Mouse (Mus musculus): ENCODE results near the gene Tnnc2. TPM values are rescaled to one million over a fixed set of nuclear protein-coding genes. Genes with fewer than 3 reads are reported as not detected.

Tnnc2 gene
- polyA plus RNA-seq, 1 experiment from 2014 or later, result 1.7 TPM

GRCm38 (mm10) chr2:164752454-164752853, 27.3 kb downstream of the Tnnc2 start:
- Histone ChIP-seq H3K4me2 (ENCODE audit: low read length) (no peak overlapping the region), H3K9ac (ENCODE audit: low read length) (no peak overlapping the region), H3K4me3 (ENCODE audit: control insufficient read depth in 1 of 2, insufficient read depth in 1 of 2, low read depth in 1 of 2, low read length in 2 of 2) (no peak overlapping the region), H3K27ac (replicated peaks in 1 of 2; ENCODE audit: control insufficient read depth in 1 of 2, insufficient read depth in 1 of 2, low read depth in 2 of 2, low read length in 2 of 2) (no peak overlapping the region), H3K27me3 (ENCODE audit: control insufficient read depth, insufficient read depth, low read length) (no peaks in the 10 kb centered on the region), H3K36me3 (ENCODE audit: control insufficient read depth, insufficient read depth, low read length) (peaks cover 97% of the 10 kb centered on the region), H3K4me1 (ENCODE audit: control insufficient read depth in 2 of 2, insufficient read depth in 2 of 2, low read length in 2 of 2) (peaks cover 9 to 23% of the 10 kb centered on the region in 2 experiments), H3K9me3 (ENCODE audit: control insufficient read depth, low read length) (no peaks in the 10 kb centered on the region)
- 95% methylated on average over 2 of the region's 2 CpGs for WGBS
- no peak for ATAC-seq (ENCODE audit: insufficient number of reproducible peaks, insufficient read depth, low FRiP score, low read depth)

GRCm38 (mm10) chr2:164748991-164749390, 30.8 kb downstream of the Tnnc2 start:
- Histone ChIP-seq H3K4me3 (ENCODE audit: control insufficient read depth in 1 of 2, insufficient read depth in 1 of 2, low read depth in 1 of 2, low read length in 2 of 2) (no peak overlapping the region), H3K4me1 (ENCODE audit: control insufficient read depth in 2 of 2, insufficient read depth in 2 of 2, low read length in 2 of 2) (peaks cover 6 to 16% of the 10 kb centered on the region in 2 experiments), H3K27me3 (ENCODE audit: control insufficient read depth, insufficient read depth, low read length) (no peaks in the 10 kb centered on the region), H3K4me2 (ENCODE audit: low read length) (no peak overlapping the region), H3K9ac (ENCODE audit: low read length) (no peak overlapping the region), H3K27ac (replicated peaks in 1 of 2; ENCODE audit: control insufficient read depth in 1 of 2, insufficient read depth in 1 of 2, low read depth in 2 of 2, low read length in 2 of 2) (no peak overlapping the region), H3K36me3 (ENCODE audit: control insufficient read depth, insufficient read depth, low read length) (peaks cover 66% of the 10 kb centered on the region), H3K9me3 (ENCODE audit: control insufficient read depth, low read length) (no peaks in the 10 kb centered on the region)
- ATAC-seq (ENCODE audit: insufficient number of reproducible peaks, insufficient read depth, low FRiP score, low read depth), result no peak
- whole genome bisulfite sequencing, result 89% methylated on average over 6 of the region's 6 CpGs

GRCm38 (mm10) chr2:164748191-164748590, 31.6 kb downstream of the Tnnc2 start:
- WGBS, result 82% methylated on average over 4 of the region's 4 CpGs

DNA sequence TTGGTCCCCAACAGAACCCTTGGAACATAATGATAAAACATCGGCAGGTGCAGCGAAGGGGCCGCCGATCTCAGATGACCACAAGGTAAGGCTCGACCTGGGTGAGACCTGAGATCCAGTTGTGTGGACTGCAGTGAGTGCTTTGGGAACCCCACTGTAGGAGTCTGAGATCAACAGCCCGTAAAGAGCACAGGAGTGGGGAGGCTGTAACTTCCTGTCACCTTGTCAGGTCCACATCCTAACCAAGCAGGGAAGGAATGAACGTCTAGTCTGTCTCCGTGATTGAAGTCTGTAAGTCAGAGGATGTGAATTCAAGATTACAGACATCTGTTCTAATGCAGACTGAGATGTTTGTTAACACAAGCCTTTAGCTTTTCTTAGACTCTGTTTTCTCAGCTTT, 33.1 kb downstream of the Tnnc2 start:
- H3K4me3 ChIP-seq (ENCODE audit: control insufficient read depth in 1 of 2, insufficient read depth in 1 of 2, low read depth in 1 of 2, low read length in 2 of 2), result peak overlapping the region; percentile 89 to 95
- no peaks in the 10 kb centered on the region for H3K9me3 ChIP-seq (ENCODE audit: control insufficient read depth, low read length)
- H3K4me2 ChIP-seq (ENCODE audit: low read length), result peak overlapping the region; percentile 95
- H3K27ac ChIP-seq (replicated peaks in 1 of 2; ENCODE audit: control insufficient read depth in 1 of 2, insufficient read depth in 1 of 2, low read depth in 2 of 2, low read length in 2 of 2), result peak overlapping the region in 1 of 2 experiments; percentile 75; a peak in 1 of 4 replicates
- no peaks in the 10 kb centered on the region for H3K27me3 ChIP-seq (ENCODE audit: control insufficient read depth, insufficient read depth, low read length)
- peak overlapping the region; percentile 97 for H3K9ac ChIP-seq (ENCODE audit: low read length)
- WGBS, result 34% methylated on average over 8 of the region's 8 CpGs
- peaks cover 4 to 15% of the 10 kb centered on the region in 2 experiments for H3K4me1 ChIP-seq (ENCODE audit: control insufficient read depth in 2 of 2, insufficient read depth in 2 of 2, low read length in 2 of 2)
- H3K36me3 ChIP-seq (ENCODE audit: control insufficient read depth, insufficient read depth, low read length), result peaks cover 43% of the 10 kb centered on the region
- ATAC-seq (ENCODE audit: insufficient number of reproducible peaks, insufficient read depth, low FRiP score, low read depth), result no peak

More at GRCm38 (mm10) chr2:164748191-164748590, 31.6 kb downstream of the Tnnc2 start:
- H3K4me1 ChIP-seq (ENCODE audit: control insufficient read depth in 2 of 2, insufficient read depth in 2 of 2, low read length in 2 of 2), result peaks cover 4 to 15% of the 10 kb centered on the region in 2 experiments
- no peak for ATAC-seq (ENCODE audit: insufficient number of reproducible peaks, insufficient read depth, low FRiP score, low read depth)
- H3K36me3 ChIP-seq (ENCODE audit: control insufficient read depth, insufficient read depth, low read length), result peaks cover 58% of the 10 kb centered on the region
- no peaks in the 10 kb centered on the region for H3K27me3 ChIP-seq (ENCODE audit: control insufficient read depth, insufficient read depth, low read length)
- H3K27ac ChIP-seq (replicated peaks in 1 of 2; ENCODE audit: control insufficient read depth in 1 of 2, insufficient read depth in 1 of 2, low read depth in 2 of 2, low read length in 2 of 2), result no peak overlapping the region
- no peak overlapping the region for H3K9ac ChIP-seq (ENCODE audit: low read length)
- no peaks in the 10 kb centered on the region for H3K9me3 ChIP-seq (ENCODE audit: control insufficient read depth, low read length)
- H3K4me3 ChIP-seq (ENCODE audit: control insufficient read depth in 1 of 2, insufficient read depth in 1 of 2, low read depth in 1 of 2, low read length in 2 of 2), result no peak overlapping the region
- no peak overlapping the region for H3K4me2 ChIP-seq (ENCODE audit: low read length)

DNA sequence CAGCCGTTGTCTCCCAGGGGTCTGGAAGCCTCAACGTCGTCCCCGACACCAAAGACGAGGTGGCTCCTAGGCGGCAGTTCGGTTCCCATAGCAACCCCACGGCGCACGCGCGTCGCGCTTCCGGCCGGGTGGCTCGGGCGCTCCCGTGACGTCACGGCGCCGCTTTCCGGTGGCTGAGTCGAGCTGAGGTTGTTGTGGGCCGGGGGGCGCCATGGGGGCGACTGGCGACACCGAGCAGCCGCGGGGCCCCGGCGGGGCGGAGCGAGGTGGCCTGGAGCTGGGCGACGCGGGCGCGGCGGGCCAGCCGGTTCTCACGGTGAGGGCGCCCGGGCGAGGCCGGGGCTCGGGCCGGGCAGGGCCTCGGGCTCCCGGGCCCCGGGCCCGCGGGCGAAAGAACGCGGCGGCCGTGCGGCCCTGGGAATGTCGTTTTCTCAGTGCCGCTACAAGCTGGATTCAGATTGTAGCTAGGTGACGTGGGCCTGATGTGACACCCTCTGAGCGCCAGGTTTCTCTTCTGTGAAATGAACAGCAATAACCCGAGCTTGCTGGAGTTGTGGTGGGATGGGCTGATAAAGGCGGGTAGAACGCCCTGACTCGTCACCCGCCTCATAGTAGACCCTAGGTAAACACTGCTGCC, 33.8 kb downstream of the Tnnc2 start, which contains the start of the genes Wfdc3 and Dnttip1:
Wfdc3 (minus strand) TSS at position 89 of the 637 bp plus-strand sequence.
Dnttip1 (plus strand) TSS at position 141 of the 637 bp plus-strand sequence.
- peak within 1 kb of the TSS; percentile 97 for H3K9ac ChIP-seq (ENCODE audit: low read length)
- no peaks in the 10 kb centered on the region for H3K27me3 ChIP-seq (ENCODE audit: control insufficient read depth, insufficient read depth, low read length)
- ATAC-seq (ENCODE audit: insufficient number of reproducible peaks, insufficient read depth, low FRiP score, low read depth), result peak; percentile 83
- peak within 1 kb of the TSS; percentile 95 for H3K4me2 ChIP-seq (ENCODE audit: low read length)
- peak within 1 kb of the TSS; percentile 55 to 75; a peak in 3 of 4 replicates for H3K27ac ChIP-seq (replicated peaks in 1 of 2; ENCODE audit: control insufficient read depth in 1 of 2, insufficient read depth in 1 of 2, low read depth in 2 of 2, low read length in 2 of 2)
- H3K4me3 ChIP-seq (ENCODE audit: control insufficient read depth in 1 of 2, insufficient read depth in 1 of 2, low read depth in 1 of 2, low read length in 2 of 2), result peak within 1 kb of the TSS; percentile 89 to 95
- peaks cover 4 to 15% of the 10 kb centered on the region in 2 experiments for H3K4me1 ChIP-seq (ENCODE audit: control insufficient read depth in 2 of 2, insufficient read depth in 2 of 2, low read length in 2 of 2)
- under 1% methylated on average over 70 of the region's 70 CpGs for WGBS
- peaks cover 38% of the 10 kb centered on the region for H3K36me3 ChIP-seq (ENCODE audit: control insufficient read depth, insufficient read depth, low read length)
- no peaks in the 10 kb centered on the region for H3K9me3 ChIP-seq (ENCODE audit: control insufficient read depth, low read length)

DNA sequence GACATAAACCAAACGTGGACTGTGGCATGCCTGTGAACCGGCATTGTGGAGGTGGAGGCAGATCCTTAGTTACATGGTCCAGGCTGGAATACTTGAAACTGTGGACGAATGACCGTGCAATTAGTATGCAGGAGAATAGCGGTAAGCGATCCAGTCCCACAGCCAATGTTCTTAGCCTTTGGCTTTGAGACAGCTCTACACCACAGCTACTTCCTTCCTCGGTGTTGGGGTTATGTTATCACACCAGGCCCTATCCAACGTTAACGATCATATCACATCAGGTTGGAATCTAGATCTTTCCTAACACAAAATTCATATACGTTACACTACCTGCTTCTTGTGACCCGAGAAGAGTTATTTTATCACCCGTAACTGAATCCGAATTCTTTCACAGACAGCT, 34.8 kb downstream of the Tnnc2 start:
- 60% methylated on average over 13 of the region's 13 CpGs for WGBS
- Histone ChIP-seq H3K9me3 (ENCODE audit: control insufficient read depth, low read length) (no peaks in the 10 kb centered on the region), H3K4me1 (ENCODE audit: control insufficient read depth in 2 of 2, insufficient read depth in 2 of 2, low read length in 2 of 2) (peaks cover 4 to 15% of the 10 kb centered on the region in 2 experiments), H3K27me3 (ENCODE audit: control insufficient read depth, insufficient read depth, low read length) (no peaks in the 10 kb centered on the region), H3K36me3 (ENCODE audit: control insufficient read depth, insufficient read depth, low read length) (peaks cover 28% of the 10 kb centered on the region), H3K27ac (replicated peaks in 1 of 2; ENCODE audit: control insufficient read depth in 1 of 2, insufficient read depth in 1 of 2, low read depth in 2 of 2, low read length in 2 of 2) (no peak overlapping the region), H3K9ac (ENCODE audit: low read length) (peak overlapping the region; percentile 97), H3K4me2 (ENCODE audit: low read length) (peak overlapping the region; percentile 95), H3K4me3 (ENCODE audit: control insufficient read depth in 1 of 2, insufficient read depth in 1 of 2, low read depth in 1 of 2, low read length in 2 of 2) (peak overlapping the region; percentile 89 to 95; a peak in 3 of 4 replicates)
- ATAC-seq (ENCODE audit: insufficient number of reproducible peaks, insufficient read depth, low FRiP score, low read depth), result no peak

- ATAC-seq (ENCODE audit: insufficient number of reproducible peaks, insufficient read depth, low FRiP score, low read depth), result no peak
Observed at GRCm38 (mm10) chr2:164739876-164740275, 39.9 kb downstream of the Tnnc2 start.

More at GRCm38 (mm10) chr2:164739876-164740275, 39.9 kb downstream of the Tnnc2 start:
- Histone ChIP-seq H3K9me3 (ENCODE audit: control insufficient read depth, low read length) (no peaks in the 10 kb centered on the region), H3K27me3 (ENCODE audit: control insufficient read depth, insufficient read depth, low read length) (no peaks in the 10 kb centered on the region), H3K4me3 (ENCODE audit: control insufficient read depth in 1 of 2, insufficient read depth in 1 of 2, low read depth in 1 of 2, low read length in 2 of 2) (no peak overlapping the region), H3K4me1 (ENCODE audit: control insufficient read depth in 2 of 2, insufficient read depth in 2 of 2, low read length in 2 of 2) (peaks cover 0 to 1% of the 10 kb centered on the region in 2 experiments; a peak in 1 of 4 replicates), H3K36me3 (ENCODE audit: control insufficient read depth, insufficient read depth, low read length) (no peaks in the 10 kb centered on the region), H3K4me2 (ENCODE audit: low read length) (no peak overlapping the region), H3K9ac (ENCODE audit: low read length) (no peak overlapping the region), H3K27ac (replicated peaks in 1 of 2; ENCODE audit: control insufficient read depth in 1 of 2, insufficient read depth in 1 of 2, low read depth in 2 of 2, low read length in 2 of 2) (no peak overlapping the region)
- 53% methylated on average over 7 of the region's 7 CpGs for WGBS

Measured in heart, embryonic 14.5 days (tissue).